Mouse (Mus musculus) myocyte (in vitro differentiated cells): ENCODE results near the gene Trim17. TPM values are rescaled to one million over a fixed set of nuclear protein-coding genes. Genes with fewer than 3 reads are reported as not detected.

Source experiments
- H3K27me3 ChIP-seq: one replicate; pipeline ENCODE4 v1.6.1; 2011; ENCODE audit not compliant: control insufficient read depth, insufficient read depth, insufficient read length
- H3K36me3 ChIP-seq: one replicate; pipeline ENCODE4 v1.6.1; 2011; ENCODE audit not compliant: control insufficient read depth, insufficient read depth
- H3K4me2 ChIP-seq: one replicate; pipeline ENCODE4 v1.6.1; 2011; ENCODE audit warnings: low read depth, control low read depth
- H3K4me3 ChIP-seq: one replicate; pipeline ENCODE4 v1.5.1; 2011; ENCODE audit warnings: mild to moderate bottlenecking, control low read depth, moderate library complexity
- H3K79me2 ChIP-seq: one replicate; pipeline ENCODE4 v1.6.1; 2011; ENCODE audit not compliant: control insufficient read depth, insufficient read depth
- H3ac ChIP-seq: one replicate; pipeline ENCODE4 v1.6.1; 2011; ENCODE audit not compliant: control insufficient read depth, insufficient read length
- CEBPB ChIP-seq: IDR thresholded peaks from 2 replicates; pipeline ENCODE4 v1.6.1; 2011; ENCODE audit warnings: mild to moderate bottlenecking, moderate library complexity; ENCODE audit not compliant: poor library complexity, insufficient read depth, severe bottlenecking
- E2F4 ChIP-seq: IDR thresholded peaks from one replicate; pipeline ENCODE4 v1.6.1; 2011; ENCODE audit warnings: mild to moderate bottlenecking, control low read depth, moderate library complexity; ENCODE audit not compliant: insufficient read depth
- MAX ChIP-seq: IDR thresholded peaks from one replicate; pipeline ENCODE4 v1.6.1; 2011; ENCODE audit warnings: low read depth, mild to moderate bottlenecking, control low read depth
- MYOD1 ChIP-seq, 3 experiments: IDR thresholded peaks; one replicate each; pipeline ENCODE4 v1.6.1; 2011; ENCODE audit warnings: control low read depth in 2 of 3, low read depth in 2 of 3, mild to moderate bottlenecking in 2 of 3, moderate library complexity in 1 of 3; ENCODE audit not compliant: insufficient read length in 2 of 3, control insufficient read depth in 1 of 3
- MYOG ChIP-seq, 3 experiments: IDR thresholded peaks; one replicate each; pipeline ENCODE4 v1.6.1; 2011; ENCODE audit warnings: control low read depth in 2 of 3, low read depth in 2 of 3, mild to moderate bottlenecking in 2 of 3; ENCODE audit not compliant: insufficient read length in 2 of 3, control insufficient read depth in 1 of 3, insufficient read depth in 1 of 3
- POLR2A ChIP-seq: IDR thresholded peaks from one replicate; pipeline ENCODE4 v1.6.1; 2011; ENCODE audit warnings: low read depth, mild to moderate bottlenecking, control low read depth, moderate library complexity; ENCODE audit not compliant: insufficient read length
- POLR2AphosphoS2 ChIP-seq: IDR thresholded peaks from one replicate; pipeline ENCODE4 v1.6.1; 2011; ENCODE audit warnings: low read depth, control low read depth; ENCODE audit not compliant: insufficient read length
- REST ChIP-seq: IDR thresholded peaks from one replicate; pipeline ENCODE4 v1.6.1; 2011; ENCODE audit warnings: mild to moderate bottlenecking, control low read depth, moderate library complexity; ENCODE audit not compliant: insufficient read depth, insufficient read length
- SRF ChIP-seq: IDR thresholded peaks from one replicate; pipeline ENCODE4 v1.6.1; 2011; ENCODE audit warnings: low read depth; ENCODE audit not compliant: control insufficient read depth, insufficient read length
- TCF12 ChIP-seq: IDR thresholded peaks from one replicate; pipeline ENCODE4 v1.6.1; 2011; ENCODE audit warnings: mild to moderate bottlenecking, control low read depth; ENCODE audit not compliant: poor library complexity, insufficient read depth, severe bottlenecking
- TCF3 ChIP-seq: IDR thresholded peaks from one replicate; pipeline ENCODE4 v1.6.1; 2011; ENCODE audit warnings: low read depth, control low read depth; ENCODE audit not compliant: insufficient read length
- USF1 ChIP-seq: IDR thresholded peaks from one replicate; pipeline ENCODE4 v1.6.1; 2011; ENCODE audit warnings: low read depth, mild to moderate bottlenecking, control low read depth, moderate library complexity
- polyA plus RNA-seq: library from polyadenylated mRNA; unstranded; fragments of >200 nt; fragmentation: generic; extraction: Trizol; gene quantifications from one replicate; pipeline ENCODE4 v1.2.1, GENCODE M21; 2012; ENCODE audit warnings: missing spikeins

The Trim17 gene
- polyA plus RNA-seq, 1 experiment = 0.64 TPM

DNA sequence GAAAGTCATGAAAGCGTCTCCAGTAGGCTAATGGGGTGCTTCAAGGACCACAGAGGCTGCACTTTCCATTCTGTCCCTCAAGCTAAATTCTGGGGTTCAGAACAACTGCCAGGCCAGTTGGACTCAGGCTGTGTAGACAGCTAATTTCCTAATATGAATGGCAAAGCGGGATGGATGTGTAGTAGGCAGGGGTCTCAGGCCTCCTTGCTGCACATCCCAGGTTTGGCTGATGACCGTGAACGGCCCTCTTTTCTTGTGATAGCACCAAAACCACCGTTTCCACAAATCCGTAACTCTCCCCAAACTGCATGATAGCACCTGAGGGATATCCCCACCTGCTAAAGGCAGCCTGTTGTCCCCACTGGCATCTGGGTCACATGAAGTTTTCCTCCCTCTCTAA, 4.1 kb downstream of the Trim17 start:
- Histone ChIP-seq H3K4me2 (no peak overlapping the region), H3K4me3 (no peak overlapping the region), H3ac (no peak overlapping the region)

GRCm38 (mm10) chr11:58959186-58959825, 4.8 kb downstream of the Trim17 start:
- peaks cover 19% of the 10 kb centered on the region for H3K79me2 ChIP-seq
- no peak overlapping the region for H3ac ChIP-seq
- H3K36me3 ChIP-seq = peaks cover 9% of the 10 kb centered on the region
- no peaks in the 10 kb centered on the region for H3K27me3 ChIP-seq
- peak; percentile 51 for TF ChIP-seq POLR2AphosphoS2
- TF ChIP-seq USF1 = no peak
- TF ChIP-seq TCF3 = no peak
- TF ChIP-seq REST = no peak
- TF ChIP-seq CEBPB = no peak
- no peak for TF ChIP-seq MYOG (IDR thresholded peaks at IDR 0.05; ENCODE audit: control insufficient read depth in 1 of 3, insufficient read depth in 1 of 3, insufficient read length in 2 of 3, low read depth in 2 of 3)
- H3K4me3 ChIP-seq = no peak overlapping the region
- H3K4me2 ChIP-seq = peak overlapping the region; percentile 57

More for the DNA sequence above, 4.1 kb downstream of the Trim17 start:
- TF ChIP-seq POLR2AphosphoS2 (peak; percentile 54), MYOD1 (IDR thresholded peaks at IDR 0.05; ENCODE audit: control insufficient read depth in 1 of 3, insufficient read length in 2 of 3, low read depth in 2 of 3) (no peak), POLR2A (peak; percentile 25), USF1 (no peak)
- Histone ChIP-seq H3K36me3 (peaks cover 9% of the 10 kb centered on the region), H3K27me3 (no peaks in the 10 kb centered on the region), H3K79me2 (peaks cover 19% of the 10 kb centered on the region)

GRCm38 (mm10) chr11:58959921-58960465, 5.5 kb downstream of the Trim17 start:
- Histone ChIP-seq H3ac (no peak overlapping the region), H3K4me3 (no peak overlapping the region), H3K4me2 (peak overlapping the region; percentile 57), H3K27me3 (no peaks in the 10 kb centered on the region), H3K36me3 (peaks cover 9% of the 10 kb centered on the region), H3K79me2 (peaks cover 19% of the 10 kb centered on the region)
- TF ChIP-seq POLR2AphosphoS2 (peak; percentile 85), MAX (no peak)

DNA sequence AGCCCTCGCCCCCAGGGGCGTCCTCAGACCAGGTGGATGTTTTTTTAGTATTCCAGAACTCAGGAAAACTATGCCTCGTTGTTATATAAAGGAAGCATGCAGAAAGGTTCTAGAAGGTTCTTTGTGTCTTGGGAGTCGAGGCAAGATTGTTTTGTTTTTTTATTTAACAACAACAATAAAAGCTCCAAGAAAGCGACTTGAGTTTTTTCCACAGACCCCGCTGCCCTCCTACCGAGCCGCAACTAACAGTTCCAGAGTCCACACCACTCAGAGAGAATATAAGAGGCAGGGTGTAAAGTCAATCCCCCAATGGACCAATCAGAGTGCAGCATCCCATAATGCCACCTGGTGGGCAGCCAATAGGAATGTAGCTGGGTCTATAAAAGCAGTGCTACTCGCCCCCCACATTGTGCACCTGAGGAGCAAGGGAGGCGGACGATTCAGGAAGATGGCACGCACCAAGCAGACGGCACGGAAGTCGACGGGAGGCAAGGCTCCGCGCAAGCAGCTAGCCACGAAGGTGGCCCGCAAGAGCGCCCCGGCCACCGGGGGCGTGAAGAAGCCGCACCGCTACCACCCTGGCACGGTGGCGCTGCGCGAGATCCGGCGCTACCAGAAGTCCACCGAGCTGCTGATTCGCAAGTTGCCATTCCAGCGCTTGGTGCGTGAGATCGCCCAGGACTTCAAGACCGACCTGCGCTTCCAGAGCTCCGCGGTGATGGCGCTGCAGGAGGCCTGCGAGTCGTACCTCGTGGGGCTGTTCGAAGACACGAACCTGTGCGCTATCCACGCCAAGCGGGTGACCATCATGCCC, 7.1 kb downstream of the Trim17 start:
- Histone ChIP-seq H3K27me3 (no peaks in the 10 kb centered on the region), H3ac (no peak overlapping the region), H3K79me2 (peaks cover 6% of the 10 kb centered on the region), H3K4me2 (no peak overlapping the region), H3K36me3 (peaks cover 9% of the 10 kb centered on the region), H3K4me3 (no peak overlapping the region)
- no peak for TF ChIP-seq POLR2A
- TF ChIP-seq USF1 = no peak
- peak; percentile 61 for TF ChIP-seq POLR2AphosphoS2

DNA sequence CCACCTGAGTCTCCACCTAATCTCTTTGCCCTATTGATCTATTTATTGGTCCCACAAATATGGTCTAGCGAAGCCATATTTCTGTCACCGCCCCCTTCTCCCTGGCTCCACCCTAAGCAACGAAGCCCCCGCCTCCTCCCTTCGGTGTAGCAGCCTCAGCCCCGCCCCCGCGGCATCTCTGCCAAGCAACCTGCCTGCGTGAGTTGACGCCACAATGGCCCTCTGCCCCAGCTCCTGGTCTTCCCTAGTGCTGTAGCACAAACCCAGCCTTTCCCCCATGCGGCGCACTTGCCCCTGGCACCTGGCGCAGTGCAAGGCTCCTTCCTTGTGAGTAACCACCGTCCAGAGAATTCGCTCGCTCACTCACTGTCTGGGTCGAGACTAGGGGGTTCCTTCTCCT, 9.1 kb downstream of the Trim17 start:
- Histone ChIP-seq H3K4me2 (no peak overlapping the region), H3K27me3 (no peaks in the 10 kb centered on the region), H3K4me3 (no peak overlapping the region), H3ac (no peak overlapping the region), H3K36me3 (no peaks in the 10 kb centered on the region), H3K79me2 (no peaks in the 10 kb centered on the region)
- no peak for TF ChIP-seq REST
- TF ChIP-seq POLR2AphosphoS2 = peak; percentile 60
- no peak for TF ChIP-seq MAX
- TF ChIP-seq MYOG (IDR thresholded peaks at IDR 0.05; ENCODE audit: control insufficient read depth in 1 of 3, insufficient read depth in 1 of 3, insufficient read length in 2 of 3, low read depth in 2 of 3) = no peak
- TF ChIP-seq E2F4 = no peak
- TF ChIP-seq CEBPB = no peak

- Histone ChIP-seq H3K27me3 (no peaks in the 10 kb centered on the region), H3ac (no peak overlapping the region), H3K36me3 (no peaks in the 10 kb centered on the region), H3K4me3 (no peak overlapping the region), H3K4me2 (no peak overlapping the region), H3K79me2 (no peaks in the 10 kb centered on the region)
- TF ChIP-seq POLR2AphosphoS2 (peak; percentile 55), SRF (no peak), MYOG (IDR thresholded peaks at IDR 0.05; ENCODE audit: control insufficient read depth in 1 of 3, insufficient read depth in 1 of 3, insufficient read length in 2 of 3, low read depth in 2 of 3) (no peak), MYOD1 (IDR thresholded peaks at IDR 0.05; ENCODE audit: control insufficient read depth in 1 of 3, insufficient read length in 2 of 3, low read depth in 2 of 3) (no peak), MAX (no peak), TCF12 (no peak), E2F4 (no peak), TCF3 (no peak)
These were observed 9.7 kb downstream of the Trim17 start for GRCm38 (mm10) chr11:58964216-58964615.
